Mouse (Mus musculus): ENCODE measurements at regions not wholly inside any gene's neighbourhood (a gene's known extent, or its start where the extent isn't known, plus 50 kb on each side); places are given as distances from the start of the nearest gene placed in this dataset.

DNA sequence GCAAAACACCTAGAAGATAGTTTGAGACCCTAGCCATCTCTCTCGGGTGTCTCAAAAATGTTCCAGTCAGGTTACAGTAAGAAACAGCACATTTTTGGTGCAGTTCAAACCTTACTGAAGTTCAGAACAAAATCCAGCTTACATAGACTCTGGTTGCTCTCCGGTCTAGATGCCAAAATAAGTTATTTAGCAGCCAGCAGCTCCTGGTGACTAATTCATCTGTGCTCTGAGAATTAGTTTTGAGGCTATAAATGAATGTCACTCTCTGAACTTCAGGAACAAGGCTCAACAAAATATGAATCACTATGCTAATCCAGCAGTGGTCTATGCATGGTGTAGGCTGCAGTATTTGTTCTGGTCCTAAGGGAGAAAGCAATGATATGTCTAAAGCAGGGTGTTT lies 238.6 kb downstream of the Rnf152 start:
- no peak for DNase-seq (ENCODE audit: low read depth, low spot score)

GRCm38 (mm10) chr1:105116231-105116630 lies 240.3 kb downstream of the Rnf152 start:
- DNase-seq (ENCODE audit: low read depth, low spot score), result no peak

GRCm38 (mm10) chr1:105115391-105115790 lies 241.1 kb downstream of the Rnf152 start:
- DNase-seq (ENCODE audit: low read depth, low spot score), result no peak

GRCm38 (mm10) chr1:105114835-105115234 lies 241.7 kb downstream of the Rnf152 start:
- DNase-seq (ENCODE audit: low read depth, low spot score), result no peak

GRCm38 (mm10) chr1:105112762-105113525 lies 243.6 kb downstream of the Rnf152 start:
- DNase-seq (ENCODE audit: low read depth, low spot score), result no peak

DNA sequence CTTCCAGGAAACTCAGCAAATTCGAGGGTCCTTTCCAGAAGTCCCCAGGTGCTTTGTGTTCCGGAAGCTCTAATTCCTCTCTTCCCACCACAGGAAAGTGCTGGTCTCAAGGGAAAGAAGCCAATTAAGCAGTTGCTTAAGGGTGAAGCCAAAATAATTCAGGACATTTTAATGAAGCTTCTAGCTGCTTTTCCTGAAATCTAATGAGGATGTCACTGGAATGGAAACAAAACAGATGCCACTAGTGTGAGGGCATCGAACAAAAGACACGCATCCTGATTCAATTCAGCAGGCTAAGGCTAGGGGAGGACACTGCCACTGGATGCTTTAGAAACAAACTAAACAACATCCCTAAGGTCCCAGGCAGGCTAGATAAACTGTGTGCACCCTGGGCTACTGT lies 245.3 kb downstream of the Rnf152 start:
- no peak for DNase-seq (ENCODE audit: low read depth, low spot score)

GRCm38 (mm10) chr1:105110581-105111210 lies 245.8 kb downstream of the Rnf152 start:
- DNase-seq (ENCODE audit: low read depth, low spot score), result no peak

GRCm38 (mm10) chr1:105107836-105108235 lies 248.7 kb downstream of the Rnf152 start:
- no peak for DNase-seq (ENCODE audit: low read depth, low spot score)

- DNase-seq (ENCODE audit: low read depth, low spot score), result no peak
Observed at GRCm38 (mm10) chr1:105107257-105107656, 249.3 kb downstream of the Rnf152 start.

- DNase-seq (ENCODE audit: low read depth, low spot score), result no peak
Observed at GRCm38 (mm10) chr1:105105211-105105610, 251.3 kb downstream of the Rnf152 start.

DNA sequence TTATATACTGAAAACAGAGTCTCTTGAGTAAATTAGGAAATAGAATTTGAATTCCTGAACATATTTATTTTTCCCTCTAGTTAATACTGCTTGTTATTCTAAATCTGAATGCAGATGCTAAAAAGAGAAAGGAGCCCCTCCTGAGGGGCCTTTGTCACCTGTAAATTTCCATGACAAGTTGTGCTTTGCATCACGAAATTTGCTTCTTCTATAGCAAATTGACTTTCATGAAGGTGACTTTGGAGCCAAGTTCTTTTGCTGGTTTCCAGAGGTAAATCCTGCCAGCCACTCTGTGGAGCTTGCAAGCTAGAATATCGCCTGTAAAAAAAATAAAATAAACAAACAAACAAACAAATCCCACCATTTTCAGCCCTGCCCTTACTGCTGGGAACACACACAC lies 261.4 kb downstream of the Rnf152 start:
- peak; percentile 71 for DNase-seq (ENCODE audit: low read depth, low spot score)

- peak; percentile 45 for DNase-seq (ENCODE audit: low read depth, low spot score)
Observed at GRCm38 (mm10) chr1:105094500-105094899, 262.0 kb downstream of the Rnf152 start.

GRCm38 (mm10) chr1:105093875-105094274 lies 262.6 kb downstream of the Rnf152 start:
- DNase-seq (ENCODE audit: low read depth, low spot score), result peak; percentile 14

DNA sequence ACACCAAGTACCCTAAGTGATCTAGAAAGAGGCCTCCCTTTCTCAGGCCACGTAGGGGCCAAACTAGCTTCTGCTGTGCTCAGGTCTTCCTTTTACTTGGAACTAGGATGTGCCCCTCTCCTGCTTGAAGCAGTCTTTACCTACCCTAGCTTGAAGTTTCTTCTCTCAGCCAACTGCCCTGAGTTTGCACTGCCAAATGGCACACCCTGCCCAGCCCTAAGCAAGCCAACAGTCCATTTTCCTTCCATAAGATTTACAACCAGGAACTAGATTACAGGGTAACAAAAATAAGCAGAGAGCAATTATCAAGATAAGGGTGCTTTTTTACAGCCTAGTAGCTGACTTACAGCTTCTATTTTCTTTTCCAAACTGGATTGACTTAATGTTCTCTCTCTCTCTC lies 263.5 kb downstream of the Rnf152 start:
- no peak for DNase-seq (ENCODE audit: low read depth, low spot score)

GRCm38 (mm10) chr1:105092309-105092904 lies 264.1 kb downstream of the Rnf152 start:
- DNase-seq (ENCODE audit: low read depth, low spot score), result peak; percentile 75

GRCm38 (mm10) chr1:105088765-105089520 lies 267.6 kb downstream of the Rnf152 start:
- DNase-seq (ENCODE audit: low read depth, low spot score), result no peak

GRCm38 (mm10) chr1:105087623-105088022 lies 268.9 kb downstream of the Rnf152 start:
- no peak for DNase-seq (ENCODE audit: low read depth, low spot score)

GRCm38 (mm10) chr1:105084556-105084955 lies 272.0 kb downstream of the Rnf152 start:
- no peak for DNase-seq (ENCODE audit: low read depth, low spot score)

- peak; percentile 2 for DNase-seq (ENCODE audit: low read depth, low spot score)
Observed at GRCm38 (mm10) chr1:105083551-105084103, 272.9 kb downstream of the Rnf152 start.

GRCm38 (mm10) chr1:105082823-105083550 lies 273.5 kb downstream of the Rnf152 start:
- DNase-seq (ENCODE audit: low read depth, low spot score), result no peak

DNA sequence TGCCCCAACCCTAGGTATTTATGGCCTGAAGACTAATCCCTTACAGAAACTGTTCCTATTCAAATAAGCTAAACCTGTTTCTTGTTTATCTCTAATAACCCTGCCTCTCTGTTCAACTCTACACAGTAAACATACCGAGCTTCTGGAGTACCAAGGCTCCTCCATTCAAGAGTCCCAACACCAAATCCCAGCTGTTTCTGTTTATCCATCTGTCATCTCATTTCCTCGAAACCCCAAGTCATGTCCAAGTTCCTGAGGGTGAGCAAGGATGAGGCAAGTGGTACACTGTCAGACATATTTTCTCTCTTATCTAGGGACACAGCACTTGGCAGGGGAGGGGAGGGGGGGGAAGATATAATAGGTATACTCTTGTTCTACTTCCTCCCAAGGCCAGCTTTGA lies 274.6 kb downstream of the Rnf152 start:
- no peak for DNase-seq (ENCODE audit: low read depth, low spot score)
